Mouse (Mus musculus) forebrain, embryonic 14.5 days (tissue): ENCODE data around the gene Snx19. TPM values are rescaled to one million over a fixed set of nuclear protein-coding genes. Genes with fewer than 3 reads are reported as not detected.

Experiments
- ATAC-seq: fragments of 200-750 bp; cut with Nextera tagmentation; 2 replicates; pipeline ENCODE4 v1.8.0; 2017; ENCODE audit warnings: mild to moderate bottlenecking, moderate library complexity
- DNase-seq: peaks from one replicate; pipeline ENCODE4 v3.0.0-alpha.2; 2015; ENCODE audit warnings: low spot score
- H3K27ac ChIP-seq: fragments of 300-500 bp; sonication (generic); 2 replicates; pipeline ENCODE4 v1.5.1; 2014; ENCODE audit warnings: low read depth, mild to moderate bottlenecking, control low read depth, low read length, moderate library complexity
- H3K27me3 ChIP-seq: fragments of 300-500 bp; sonication (generic); replicated peaks from 2 replicates; pipeline ENCODE4 v1.6.1; 2014; ENCODE audit warnings: low read length, control low read depth, mixed read lengths; ENCODE audit not compliant: control insufficient read depth, insufficient read depth
- H3K36me3 ChIP-seq: fragments of 300-500 bp; sonication (generic); 2 replicates; pipeline ENCODE4 v1.6.1; 2014; ENCODE audit warnings: low read length, control low read depth; ENCODE audit not compliant: control insufficient read depth, insufficient read depth
- H3K4me1 ChIP-seq: fragments of 300-500 bp; sonication (generic); 2 replicates; pipeline ENCODE4 v1.6.1; 2014; ENCODE audit warnings: antibody characterized with exemption, low read length, control low read depth; ENCODE audit not compliant: control insufficient read depth, insufficient read depth
- H3K4me2 ChIP-seq: fragments of 300-500 bp; sonication (generic); 2 replicates; pipeline ENCODE4 v1.6.1; 2014; ENCODE audit warnings: mild to moderate bottlenecking, control low read depth, low read length
- H3K4me3 ChIP-seq: fragments of 300-500 bp; sonication (generic); 2 replicates; pipeline ENCODE4 v1.5.1; 2014; ENCODE audit warnings: low read depth, low read length, control low read depth
- H3K9ac ChIP-seq: fragments of 300-500 bp; sonication (generic); 2 replicates; pipeline ENCODE4 v1.6.1; 2014; ENCODE audit warnings: mild to moderate bottlenecking, low read length, control low read depth, moderate library complexity
- H3K9me3 ChIP-seq: fragments of 300-500 bp; sonication (generic); replicated peaks from 2 replicates; pipeline ENCODE4 v1.6.1; 2016; ENCODE audit warnings: low read length, control low read depth, mixed read lengths; ENCODE audit not compliant: control insufficient read depth
- WGBS: fragments of 180-500 bp; shearing (Covaris S2); extraction: QIAGEN DNeasy Blood & Tissue Kit; methylation state at CpG from one replicate; pipeline ENCODE4 v1.1.7; 2014; 5-methylcytosine and 5-hydroxymethylcytosine counted together
- polyA plus RNA-seq: library from polyadenylated mRNA; unstranded; fragments of >200 nt; fragmentation: Nextera tagmentation; extraction: Ambion mirVana; gene quantifications from 2 replicates; pipeline ENCODE4 v1.2.1, GENCODE M21; 2014

Gene Snx19
- polyA plus RNA-seq, 1 experiment from 2014 or later: 16.3 TPM

DNA sequence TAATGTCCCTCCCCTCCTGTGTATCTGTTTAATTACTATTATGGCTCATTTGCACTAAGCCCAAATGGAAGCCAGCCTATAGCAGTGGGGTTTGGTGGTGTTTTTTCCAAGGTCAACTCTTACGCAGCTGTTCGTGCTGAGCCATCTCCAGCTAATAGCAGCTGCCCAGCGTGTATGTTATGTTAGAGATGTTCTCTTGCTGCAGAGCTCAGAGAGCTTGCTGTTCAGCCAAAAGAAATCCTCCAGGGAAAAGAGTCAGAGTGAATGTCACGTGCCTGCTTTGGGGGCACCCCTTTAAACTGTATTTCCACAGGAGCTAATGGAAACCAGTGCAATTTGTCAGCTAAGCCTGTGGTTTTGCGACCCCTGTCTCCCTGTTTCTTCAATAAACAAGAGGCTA lies 82.1 kb downstream of the Snx19 start:
- WGBS: 86% methylated on average over 5 of the region's 5 CpGs
- no peak overlapping the region for H3K9ac ChIP-seq
- no peaks in the 10 kb centered on the region for H3K4me1 ChIP-seq
- no peaks in the 10 kb centered on the region for H3K36me3 ChIP-seq
- H3K4me3 ChIP-seq: no peak overlapping the region
- no peak overlapping the region for H3K27ac ChIP-seq
- no peak for ATAC-seq
- no peak overlapping the region for H3K4me2 ChIP-seq
- DNase-seq: no peak
- H3K27me3 ChIP-seq: no peaks in the 10 kb centered on the region
- H3K9me3 ChIP-seq: no peaks in the 10 kb centered on the region

DNA sequence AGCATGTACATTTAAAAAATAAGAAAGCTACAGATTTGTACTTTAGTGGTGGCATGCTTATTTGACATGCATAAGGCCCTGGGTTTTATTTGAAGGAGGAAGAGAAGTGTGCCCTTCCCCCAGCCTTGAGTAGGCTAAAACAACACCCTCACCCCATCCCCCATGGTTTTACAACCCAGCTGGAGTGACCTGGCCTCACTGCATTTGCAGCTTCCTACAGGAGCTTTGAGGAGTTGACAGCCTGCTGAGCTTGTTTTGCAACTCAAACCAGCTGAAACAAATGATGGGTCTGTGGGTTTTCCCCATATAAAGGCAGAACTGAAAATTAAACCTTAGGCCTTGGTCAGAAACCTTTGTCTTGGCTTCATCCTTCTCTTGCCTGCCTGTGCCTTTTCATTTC lies 89.0 kb downstream of the Snx19 start:
- H3K9me3 ChIP-seq: no peaks in the 10 kb centered on the region
- no peak overlapping the region for H3K4me2 ChIP-seq
- ATAC-seq: no peak

More for the DNA sequence above, 89.0 kb downstream of the Snx19 start:
- DNase-seq: no peak
- Histone ChIP-seq H3K27me3 (no peaks in the 10 kb centered on the region), H3K36me3 (no peaks in the 10 kb centered on the region), H3K4me3 (no peak overlapping the region), H3K9ac (no peak overlapping the region), H3K27ac (no peak overlapping the region), H3K4me1 (no peaks in the 10 kb centered on the region)
